22 mouse cellular contexts compared by ENCODE assay signal in genomic region chr13:81238855-81239254, GRCm38 (mm10).
DNase-seq lines count a peak whose midpoint lies in the region; ATAC-seq and TF ChIP-seq lines count a peak whose summit lies in the region.
"Had no signal": no experiment of that assay in that cellular context is flagged by ENCODE, and none has a peak within 500 bp of the region (broad histone marks: within the 10 kb centered on the region; RNA-seq: fewer than 3 reads in every experiment).

No protein-coding gene starts in this region.

- 0 out of 2 replicates have a peak, but pooled peaks have one; percentile 19 for ATAC-seq in common myeloid progenitor, adult 5-6 weeks (replicated peaks; ENCODE audit: low read depth, poor library complexity, severe bottlenecking)
- ATAC-seq in neutrophil, adult 5-6 weeks (ENCODE audit: extremely low read depth, insufficient number of reproducible peaks, low FRiP score, poor library complexity, severe bottlenecking), result peak; percentile 39; the same call in 1 of the 2 replicates
- no peak for ATAC-seq in intestine, embryonic 16.5 days
- no peak for ATAC-seq in hindbrain, embryonic 13.5 days (ENCODE audit: low FRiP score)
- ATAC-seq: activated CD4-positive, CD25-positive, alpha-beta regulatory T cell, adult 4 months; forebrain, embryonic 14.5 days; intestine, postnatal 0 days had no signal

- TF ChIP-seq POLR2A in MEL (IDR thresholded peaks at IDR 0.05; ENCODE audit: control insufficient read depth in 1 of 2, insufficient read depth in 1 of 2, low read depth in 1 of 2, low read length in 2 of 2, poor library complexity in 1 of 2), result no peak

- TF ChIP-seq EP300 in MEL (IDR thresholded peaks at IDR 0.05; ENCODE audit: low read depth in 1 of 2, low read length in 2 of 2), result no peak

- DNase-seq in 416B (ENCODE audit: low read depth), result peak; percentile 77
- peak; percentile 48 for DNase-seq in MEL (ENCODE audit: low read depth, low spot score)
- DNase-seq in spleen, postnatal 4 days (ENCODE audit: low spot score in 2 of 2), result no peak
- DNase-seq: adrenal gland, postnatal 14 days; cerebellum, adult 2 months; cerebellum, postnatal 10 days; embryo, embryonic 11 days; gastrocnemius, postnatal 14 days had no signal

- no peaks in the 10 kb centered on the region for H3K27me3 ChIP-seq in MEL (ENCODE audit: control insufficient read depth in 1 of 2, insufficient read depth in 2 of 2, low read length in 2 of 2)
- no peaks in the 10 kb centered on the region for H3K27me3 ChIP-seq in intestine, embryonic 16.5 days (replicated peaks; ENCODE audit: control insufficient read depth, insufficient read depth, low read length)
- no peaks in the 10 kb centered on the region for H3K27me3 ChIP-seq in hindbrain, embryonic 13.5 days
- H3K27me3 ChIP-seq: embryonic facial prominence, embryonic 15.5 days; heart, embryonic 12.5 days; hindbrain, embryonic 15.5 days had no signal

- H3K9me3 ChIP-seq in MEL (replicated peaks; ENCODE audit: insufficient read depth, low read length), result no peaks in the 10 kb centered on the region
- no peaks in the 10 kb centered on the region for H3K9me3 ChIP-seq in intestine, embryonic 16.5 days (ENCODE audit: control insufficient read depth, low read length)
- no peaks in the 10 kb centered on the region for H3K9me3 ChIP-seq in hindbrain, embryonic 13.5 days
- H3K9me3 ChIP-seq: embryonic facial prominence, embryonic 15.5 days; forebrain, embryonic 10.5 days; G1E; heart, embryonic 12.5 days; hindbrain, embryonic 10.5 days; hindbrain, embryonic 15.5 days had no signal

- no peaks in the 10 kb centered on the region for H3K79me2 ChIP-seq in MEL (ENCODE audit: control insufficient read depth, insufficient read depth, low read length, poor library complexity)

- no peak overlapping the region for H3K4me2 ChIP-seq in intestine, embryonic 16.5 days (ENCODE audit: low read depth, low read length)
- no peak overlapping the region for H3K4me2 ChIP-seq in hindbrain, embryonic 13.5 days
- H3K4me2 ChIP-seq: embryonic facial prominence, embryonic 15.5 days; heart, embryonic 12.5 days; hindbrain, embryonic 15.5 days had no signal

- no peak overlapping the region for H3K27ac ChIP-seq in MEL (ENCODE audit: control insufficient read depth, low read depth, low read length)
- H3K27ac ChIP-seq in intestine, embryonic 16.5 days (ENCODE audit: low read length), result no peak overlapping the region
- no peak overlapping the region for H3K27ac ChIP-seq in hindbrain, embryonic 13.5 days
- H3K27ac ChIP-seq: embryonic facial prominence, embryonic 15.5 days; forebrain, embryonic 10.5 days; hindbrain, embryonic 10.5 days; hindbrain, embryonic 15.5 days had no signal

- H3K4me3 ChIP-seq in MEL (ENCODE audit: control insufficient read depth in 1 of 2, insufficient read depth in 1 of 2, low read depth in 2 of 2, low read length in 2 of 2), result no peak overlapping the region
- no peak overlapping the region for H3K4me3 ChIP-seq in intestine, embryonic 16.5 days (ENCODE audit: low read length)
- H3K4me3 ChIP-seq in hindbrain, embryonic 13.5 days, result no peak overlapping the region
- H3K4me3 ChIP-seq: embryonic facial prominence, embryonic 15.5 days; erythroblast, embryonic 14.5 days; forebrain, embryonic 10.5 days; heart, embryonic 12.5 days; hindbrain, embryonic 10.5 days; hindbrain, embryonic 15.5 days had no signal

- no peaks in the 10 kb centered on the region for H3K36me3 ChIP-seq in MEL (ENCODE audit: control insufficient read depth in 1 of 2, insufficient read depth in 2 of 2, low read length in 2 of 2)
- H3K36me3 ChIP-seq in intestine, embryonic 16.5 days (ENCODE audit: control insufficient read depth, insufficient read depth, low read length), result no peaks in the 10 kb centered on the region
- H3K36me3 ChIP-seq in hindbrain, embryonic 13.5 days, result no peaks in the 10 kb centered on the region
- H3K36me3 ChIP-seq: embryonic facial prominence, embryonic 15.5 days; G1E; heart, embryonic 12.5 days; hindbrain, embryonic 15.5 days had no signal

- TF ChIP-seq RAD21 in MEL (IDR thresholded peaks at IDR 0.05; ENCODE audit: low read depth, low read length), result no peak

- no peaks in the 10 kb centered on the region for H3K4me1 ChIP-seq in MEL (ENCODE audit: control insufficient read depth in 1 of 2, insufficient read depth in 2 of 2, low read length in 2 of 2)
- no peaks in the 10 kb centered on the region for H3K4me1 ChIP-seq in intestine, embryonic 16.5 days (ENCODE audit: control insufficient read depth, insufficient read depth, low read length)
- H3K4me1 ChIP-seq in hindbrain, embryonic 13.5 days (replicated peaks), result 0 out of 2 replicates have a peak, but pooled peaks cover 3% of the 10 kb centered on the region
- H3K4me1 ChIP-seq: embryonic facial prominence, embryonic 15.5 days; forebrain, embryonic 10.5 days; heart, embryonic 12.5 days; hindbrain, embryonic 10.5 days; hindbrain, embryonic 15.5 days had no signal

- 83% methylated on average over 7 of the region's 7 CpGs for WGBS in intestine, embryonic 16.5 days
- WGBS in hindbrain, embryonic 13.5 days, result 94% methylated on average over 7 of the region's 7 CpGs

- TF ChIP-seq CTCF in MEL (IDR thresholded peaks at IDR 0.05 in 2 of 3, conservative IDR thresholded peaks at IDR 0.05 in 1 of 3; ENCODE audit: control insufficient read depth in 1 of 3, insufficient read depth in 1 of 3, low read depth in 2 of 3, low read length in 3 of 3, poor library complexity in 1 of 3, severe bottlenecking in 1 of 3), result no peak

- H3K9ac ChIP-seq in MEL (ENCODE audit: control insufficient read depth, low read depth, low read length, poor library complexity, severe bottlenecking), result no peak overlapping the region
- no peak overlapping the region for H3K9ac ChIP-seq in intestine, embryonic 16.5 days (ENCODE audit: low read depth, low read length)
- H3K9ac ChIP-seq in hindbrain, embryonic 13.5 days, result no peak overlapping the region
- H3K9ac ChIP-seq: embryonic facial prominence, embryonic 15.5 days; heart, embryonic 12.5 days; hindbrain, embryonic 15.5 days had no signal

TF ChIP-seq in MEL, 35 proteins besides CTCF, POLR2A, EP300 and RAD21:
- TF ChIP-seq ELF1 (IDR thresholded peaks at IDR 0.05; ENCODE audit: low read depth, low read length), result no peak
- no peak for TF ChIP-seq CHD2 (IDR thresholded peaks at IDR 0.05; ENCODE audit: low read length)
- TF ChIP-seq E2F4 (IDR thresholded peaks at IDR 0.05; ENCODE audit: borderline replicate concordance, low read depth, low read length), result no peak
- TF ChIP-seq UBTF (IDR thresholded peaks at IDR 0.05; ENCODE audit: borderline replicate concordance, insufficient read depth, low read depth, low read length), result no peak
- TF ChIP-seq USF1 (IDR thresholded peaks at IDR 0.05; ENCODE audit: low read depth, low read length), result no peak
- TF ChIP-seq MAZ (IDR thresholded peaks at IDR 0.05; ENCODE audit: low read depth, low read length), result no peak
- no peak for TF ChIP-seq MYB (IDR thresholded peaks at IDR 0.05; ENCODE audit: low read depth, low read length)
- no peak for TF ChIP-seq MAX (IDR thresholded peaks at IDR 0.05; ENCODE audit: low read length)
- TF ChIP-seq MAFK (IDR thresholded peaks at IDR 0.05; ENCODE audit: borderline replicate concordance, low read depth, low read length), result no peak
- TF ChIP-seq MEF2A (IDR thresholded peaks at IDR 0.05; ENCODE audit: extremely low read depth, insufficient replicate concordance, low read depth, low read length, poor library complexity, severe bottlenecking), result no peak
- TF ChIP-seq TCF12 (IDR thresholded peaks at IDR 0.05; ENCODE audit: low read depth, low read length), result no peak
- no peak for TF ChIP-seq ZMIZ1 (IDR thresholded peaks at IDR 0.05; ENCODE audit: low read depth, low read length)
- no peak for TF ChIP-seq MYC (IDR thresholded peaks at IDR 0.05; ENCODE audit: low read depth, low read length)
- no peak for TF ChIP-seq RCOR1 (IDR thresholded peaks at IDR 0.05; ENCODE audit: low read depth, low read length)

Comparison
In these comparisons a context has a peak if more than half of its experiments do, and no peak if none do; other contexts are left out.
1. DNase-seq: peak in 416B (single experiment) and MEL (single experiment); none in spleen, postnatal 4 days (0 of 2).
2. ATAC-seq: peak in common myeloid progenitor, adult 5-6 weeks (single experiment) and neutrophil, adult 5-6 weeks (single experiment); none in intestine, embryonic 16.5 days (single experiment) and hindbrain, embryonic 13.5 days (single experiment).